Mouse (Mus musculus): ENCODE results near the gene Slit3. TPM values are rescaled to one million over a fixed set of nuclear protein-coding genes. Genes with fewer than 3 reads are reported as not detected.

The Slit3 gene
- polyA plus RNA-seq, 2 experiments: 32.9 to 33.0 TPM

DNA sequence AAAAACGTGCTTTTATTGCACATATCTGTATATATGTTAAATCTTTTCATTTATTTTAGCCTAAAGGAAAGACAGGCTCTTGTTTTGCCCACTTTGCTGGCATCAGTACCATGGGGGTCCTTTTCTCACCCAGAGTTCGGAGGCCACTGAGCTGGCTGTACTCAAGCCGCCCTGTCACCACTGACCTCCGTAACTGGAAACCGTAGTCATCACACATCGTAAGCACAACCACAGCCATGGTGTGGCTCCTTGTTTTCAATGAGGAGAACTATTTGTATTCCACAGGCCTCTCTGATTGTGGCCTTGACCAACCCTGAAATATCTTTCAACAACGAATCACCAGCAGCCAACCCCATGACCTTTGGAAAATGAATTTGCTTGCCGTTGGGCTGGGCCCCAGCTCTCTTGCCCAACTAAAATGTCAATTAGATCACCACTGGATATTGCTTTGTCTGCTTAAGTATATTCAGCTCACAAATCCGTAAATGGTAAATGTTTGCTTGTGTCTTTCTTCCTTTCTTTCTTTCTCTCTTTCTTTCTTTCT lies 405.3 kb downstream of the Slit3 start:
- H3K27me3 ChIP-seq (ENCODE audit: control insufficient read depth, insufficient read depth, low read length): no peaks in the 10 kb centered on the region
- 71% methylated on average over 9 of the region's 9 CpGs for WGBS
- no peak overlapping the region for H3K4me3 ChIP-seq (replicated peaks; ENCODE audit: low read length)
- DNase-seq (ENCODE audit: low spot score) (no peak), ATAC-seq (ENCODE audit: low FRiP score, low read depth) (no peak)
- no peaks in the 10 kb centered on the region for H3K36me3 ChIP-seq (ENCODE audit: control insufficient read depth, insufficient read depth, low read length)
- no peak overlapping the region for H3K9ac ChIP-seq (ENCODE audit: low read depth, low read length, severe bottlenecking)
- no peak overlapping the region for H3K4me2 ChIP-seq (replicated peaks; ENCODE audit: low read depth, low read length, severe bottlenecking)
- H3K4me1 ChIP-seq (ENCODE audit: control insufficient read depth, insufficient read depth, low read length): peaks cover 18% of the 10 kb centered on the region
- H3K27ac ChIP-seq (replicated peaks; ENCODE audit: low read depth, low read length): no peak overlapping the region
- TF ChIP-seq POLR2A (IDR thresholded peaks at IDR 0.05; ENCODE audit: borderline replicate concordance, extremely low read depth, insufficient read depth, insufficient read length): no peak
- no peaks in the 10 kb centered on the region for H3K9me3 ChIP-seq (ENCODE audit: control insufficient read depth, low read length)

DNA sequence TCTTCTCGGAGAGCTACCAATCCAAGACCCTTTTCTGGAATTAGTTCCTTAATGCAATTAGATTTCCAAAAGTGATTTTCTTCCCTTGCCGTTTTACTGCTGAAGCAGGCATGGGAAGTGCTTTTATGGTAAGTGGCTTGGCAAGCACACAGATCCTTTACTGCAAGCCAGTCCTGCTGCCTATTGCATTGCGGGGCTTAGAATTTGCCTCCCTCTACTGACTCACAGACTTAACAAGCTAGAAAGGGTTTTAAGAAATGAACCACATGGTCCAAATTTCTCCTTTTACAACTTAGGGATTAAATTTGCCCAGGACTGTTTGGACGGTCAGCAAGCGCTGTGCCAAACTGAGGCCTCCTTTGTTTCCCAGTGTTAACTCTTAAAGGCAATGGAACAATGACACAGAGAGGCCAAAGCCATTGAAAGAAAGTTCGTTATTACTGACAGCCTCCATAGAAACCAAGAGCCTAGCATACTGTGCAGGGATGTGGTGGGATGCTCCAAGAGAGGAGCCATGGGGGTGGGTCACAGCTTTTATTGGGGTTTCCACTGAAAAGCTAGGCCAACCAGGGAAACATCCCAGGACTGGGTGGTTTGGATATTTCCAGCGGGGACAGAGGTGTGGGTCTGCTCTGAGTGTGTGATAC lies 406.9 kb downstream of the Slit3 start:
- TF ChIP-seq POLR2A (IDR thresholded peaks at IDR 0.05; ENCODE audit: borderline replicate concordance, extremely low read depth, insufficient read depth, insufficient read length): no peak
- ATAC-seq (ENCODE audit: low FRiP score, low read depth) (peak; percentile 66), DNase-seq (ENCODE audit: low spot score) (peak; percentile 83)
- 33% methylated on average over 7 of the region's 7 CpGs for WGBS
- no peak overlapping the region for H3K4me2 ChIP-seq (replicated peaks; ENCODE audit: low read depth, low read length, severe bottlenecking)
- H3K4me1 ChIP-seq (ENCODE audit: control insufficient read depth, insufficient read depth, low read length): peaks cover 18% of the 10 kb centered on the region
- no peak overlapping the region for H3K4me3 ChIP-seq (replicated peaks; ENCODE audit: low read length)
- H3K9ac ChIP-seq (ENCODE audit: low read depth, low read length, severe bottlenecking): no peak overlapping the region
- H3K36me3 ChIP-seq (ENCODE audit: control insufficient read depth, insufficient read depth, low read length): no peaks in the 10 kb centered on the region
- H3K27me3 ChIP-seq (ENCODE audit: control insufficient read depth, insufficient read depth, low read length): no peaks in the 10 kb centered on the region
- peak overlapping the region; percentile 68 for H3K27ac ChIP-seq (replicated peaks; ENCODE audit: low read depth, low read length)
- H3K9me3 ChIP-seq (ENCODE audit: control insufficient read depth, low read length): no peaks in the 10 kb centered on the region

DNA sequence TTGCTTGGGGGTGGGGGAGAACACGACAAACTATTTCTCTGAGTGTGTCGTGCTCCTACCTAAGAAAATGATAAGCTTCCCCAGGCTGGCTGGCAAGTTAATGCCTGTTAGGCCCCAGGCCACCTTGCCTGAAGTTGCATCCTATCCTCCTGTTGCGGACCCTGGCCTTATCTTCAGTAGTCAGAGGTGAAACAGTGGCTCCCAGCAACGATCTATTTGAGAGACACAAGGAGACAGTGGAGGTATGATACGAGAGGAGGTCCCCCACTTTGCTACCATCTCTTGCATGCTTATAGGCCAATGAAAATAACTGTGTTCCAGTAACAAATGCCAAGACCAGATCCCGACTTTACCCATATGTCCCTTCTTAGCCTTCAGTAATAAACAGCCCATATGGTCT lies 414.0 kb downstream of the Slit3 start:
- Histone ChIP-seq H3K27ac (replicated peaks; ENCODE audit: low read depth, low read length) (no peak overlapping the region), H3K4me1 (ENCODE audit: control insufficient read depth, insufficient read depth, low read length) (peaks cover 11% of the 10 kb centered on the region), H3K36me3 (ENCODE audit: control insufficient read depth, insufficient read depth, low read length) (no peaks in the 10 kb centered on the region), H3K27me3 (ENCODE audit: control insufficient read depth, insufficient read depth, low read length) (no peaks in the 10 kb centered on the region), H3K9ac (ENCODE audit: low read depth, low read length, severe bottlenecking) (no peak overlapping the region), H3K4me2 (replicated peaks; ENCODE audit: low read depth, low read length, severe bottlenecking) (no peak overlapping the region), H3K4me3 (replicated peaks; ENCODE audit: low read length) (no peak overlapping the region), H3K9me3 (ENCODE audit: control insufficient read depth, low read length) (no peaks in the 10 kb centered on the region)
- 48% methylated on average over 6 of the region's 6 CpGs for WGBS
- DNase-seq (ENCODE audit: low spot score): no peak
- ATAC-seq (ENCODE audit: low FRiP score, low read depth): no peak
- TF ChIP-seq POLR2A (IDR thresholded peaks at IDR 0.05; ENCODE audit: borderline replicate concordance, extremely low read depth, insufficient read depth, insufficient read length): no peak

DNA sequence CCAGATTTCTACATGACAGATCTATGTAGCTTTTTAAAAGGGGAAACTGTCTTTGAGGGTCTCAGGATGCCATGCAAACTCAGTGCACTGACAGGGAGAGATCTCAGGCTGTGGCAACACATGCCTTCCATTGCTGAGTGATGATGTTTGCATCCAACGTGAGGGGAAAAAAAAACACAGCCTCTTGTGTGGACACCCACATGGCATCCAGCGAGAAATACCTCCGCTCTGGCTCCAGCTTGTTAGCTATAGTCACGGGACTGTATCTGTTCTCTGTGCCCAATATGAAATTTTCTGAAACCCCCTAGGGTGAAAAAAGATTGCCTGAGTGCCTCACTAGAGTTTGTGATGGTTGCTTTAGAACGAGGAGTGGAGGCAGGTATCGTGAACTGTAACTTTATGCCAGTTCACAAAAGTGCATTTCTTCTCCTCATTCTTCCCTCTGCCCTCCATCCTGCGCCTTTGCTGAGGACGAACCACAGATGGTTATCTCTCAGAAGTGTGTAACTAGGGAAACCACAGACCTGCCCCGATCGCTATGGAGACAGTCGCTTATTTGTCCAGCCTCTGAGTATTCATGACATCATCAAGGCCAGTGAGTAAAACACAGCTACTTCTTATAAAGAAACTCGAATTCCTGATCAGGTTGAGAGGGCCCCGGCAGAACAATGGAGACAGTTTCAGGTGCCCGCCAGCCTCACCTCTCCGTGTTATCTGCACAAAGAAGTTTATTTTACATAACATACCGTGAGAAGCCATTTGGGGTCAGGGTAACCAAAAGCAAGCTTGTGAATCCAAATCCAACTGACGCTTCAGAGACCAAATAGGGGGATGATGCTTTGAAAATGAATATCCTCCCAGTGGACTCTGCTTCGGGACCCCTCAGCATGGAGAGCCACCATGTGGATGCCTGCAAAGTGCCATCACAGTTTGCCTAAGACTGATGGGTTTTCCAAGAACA lies 416.4 kb downstream of the Slit3 start:
- 70% methylated on average over 18 of the region's 18 CpGs for WGBS
- Histone ChIP-seq H3K27me3 (ENCODE audit: control insufficient read depth, insufficient read depth, low read length) (no peaks in the 10 kb centered on the region), H3K9ac (ENCODE audit: low read depth, low read length, severe bottlenecking) (no peak overlapping the region), H3K4me3 (replicated peaks; ENCODE audit: low read length) (no peak overlapping the region), H3K4me2 (replicated peaks; ENCODE audit: low read depth, low read length, severe bottlenecking) (no peak overlapping the region), H3K27ac (replicated peaks; ENCODE audit: low read depth, low read length) (no peak overlapping the region), H3K9me3 (ENCODE audit: control insufficient read depth, low read length) (no peaks in the 10 kb centered on the region), H3K4me1 (ENCODE audit: control insufficient read depth, insufficient read depth, low read length) (peaks cover 17% of the 10 kb centered on the region), H3K36me3 (ENCODE audit: control insufficient read depth, insufficient read depth, low read length) (no peaks in the 10 kb centered on the region)
- ATAC-seq (ENCODE audit: low FRiP score, low read depth): no peak
- no peak for DNase-seq (ENCODE audit: low spot score)
- no peak for TF ChIP-seq POLR2A (IDR thresholded peaks at IDR 0.05; ENCODE audit: borderline replicate concordance, extremely low read depth, insufficient read depth, insufficient read length)

DNA sequence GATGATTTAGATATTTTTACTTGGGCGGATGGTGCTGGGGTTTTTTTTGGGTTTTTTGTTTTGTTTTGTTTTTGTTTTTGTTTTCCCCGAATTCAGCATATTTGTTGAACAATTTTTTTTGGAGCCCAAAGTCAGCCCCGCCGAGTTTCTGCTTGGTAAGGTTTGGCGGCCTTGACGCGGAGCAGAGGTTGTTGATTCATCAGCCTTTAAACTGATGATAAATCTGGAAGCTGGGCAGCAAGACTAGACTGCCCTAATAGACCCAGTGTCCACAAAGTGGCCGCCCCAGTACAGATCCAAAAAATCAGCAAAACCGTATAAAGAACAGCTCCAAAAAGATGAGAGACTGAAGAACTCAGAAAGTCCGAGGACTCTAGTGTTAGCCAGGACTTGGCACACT lies 421.7 kb downstream of the Slit3 start:
- Histone ChIP-seq H3K9me3 (ENCODE audit: control insufficient read depth, low read length) (no peaks in the 10 kb centered on the region), H3K9ac (ENCODE audit: low read depth, low read length, severe bottlenecking) (no peak overlapping the region), H3K27ac (replicated peaks; ENCODE audit: low read depth, low read length) (no peak overlapping the region), H3K4me1 (ENCODE audit: control insufficient read depth, insufficient read depth, low read length) (peaks cover 14% of the 10 kb centered on the region; the same call in 1 of the 2 replicates), H3K36me3 (ENCODE audit: control insufficient read depth, insufficient read depth, low read length) (no peaks in the 10 kb centered on the region), H3K27me3 (ENCODE audit: control insufficient read depth, insufficient read depth, low read length) (peaks cover 6% of the 10 kb centered on the region; the same call in 1 of the 2 replicates), H3K4me3 (replicated peaks; ENCODE audit: low read length) (no peak overlapping the region), H3K4me2 (replicated peaks; ENCODE audit: low read depth, low read length, severe bottlenecking) (no peak overlapping the region)
- no peak for TF ChIP-seq POLR2A (IDR thresholded peaks at IDR 0.05; ENCODE audit: borderline replicate concordance, extremely low read depth, insufficient read depth, insufficient read length)
- no peak for DNase-seq (ENCODE audit: low spot score)
- ATAC-seq (ENCODE audit: low FRiP score, low read depth): no peak
- 87% methylated on average over 10 of the region's 10 CpGs for WGBS

Measured in limb, embryonic 14.5 days (tissue).